9 mouse cellular contexts compared by ENCODE assay signal in genomic region chr4:114947395-114947794, GRCm38 (mm10). TPM values are rescaled to one million over a fixed set of nuclear protein-coding genes. Genes with fewer than 3 reads are reported as not detected.
A peak's percentile ranks its signal among the peaks of the same experiment; 100 is the strongest.
DNase-seq lines count a peak whose midpoint lies in the region; ATAC-seq lines count a peak whose summit lies in the region.
"Had no signal": no experiment of that assay in that cellular context is flagged by ENCODE, and none has a peak within 500 bp of the region (broad histone marks: within the 10 kb centered on the region; RNA-seq: fewer than 3 reads in every experiment).

No protein-coding gene starts in this region.

- DNase-seq in Muller cell, postnatal 12 days (ENCODE audit: inconsistent ontology term), result peak; percentile 75
- peak; percentile 50 for DNase-seq in cerebellum, adult 8-10 months
- peak; percentile 74 for DNase-seq in forelimb bud, embryonic 11.5 days (ENCODE audit: low read depth, low spot score)
- peak; percentile 67 for DNase-seq in left cerebral cortex, adult 11 months (ENCODE audit: low spot score)
- peak; percentile 92 to 93 for DNase-seq in right cerebral cortex, adult 2 months (ENCODE audit: low spot score in 2 of 2)
- DNase-seq in urinary bladder, adult 2 months (ENCODE audit: low spot score), result peak; percentile 55

- H3K4me1 ChIP-seq in hindbrain, embryonic 16.5 days (ENCODE audit: control insufficient read depth, insufficient read depth, low read depth, low read length), result no peaks in the 10 kb centered on the region
- H3K4me1 ChIP-seq in megakaryocyte, embryonic 14.5 days, result peaks cover 18% of the 10 kb centered on the region

- no peak overlapping the region for H3K27ac ChIP-seq in hindbrain, embryonic 16.5 days (ENCODE audit: low read depth, low read length)

- WGBS in hindbrain, embryonic 16.5 days, result 33% methylated on average over 6 of the region's 6 CpGs

- H3K9me3 ChIP-seq in hindbrain, embryonic 16.5 days (ENCODE audit: control insufficient read depth, low read length), result no peaks in the 10 kb centered on the region
- H3K9me3 ChIP-seq in megakaryocyte, embryonic 14.5 days, result no peaks in the 10 kb centered on the region

- H3K36me3 ChIP-seq in hindbrain, embryonic 16.5 days (ENCODE audit: control insufficient read depth, insufficient read depth, low read length), result no peaks in the 10 kb centered on the region
- no peaks in the 10 kb centered on the region for H3K36me3 ChIP-seq in megakaryocyte, embryonic 14.5 days (replicated peaks; ENCODE audit: low read length)

- H3K4me3 ChIP-seq in hindbrain, embryonic 16.5 days (ENCODE audit: low read length), result no peak overlapping the region
- H3K4me3 ChIP-seq in megakaryocyte, embryonic 14.5 days (replicated peaks), result peak overlapping the region; percentile 11

- H3K9ac ChIP-seq in hindbrain, embryonic 16.5 days (ENCODE audit: low read depth, low read length), result no peak overlapping the region

- ATAC-seq in hindbrain, embryonic 16.5 days, result peak; percentile 95

- H3K27me3 ChIP-seq in hindbrain, embryonic 16.5 days (replicated peaks; ENCODE audit: control insufficient read depth, insufficient read depth, low read length), result peaks cover 7% of the 10 kb centered on the region
- peaks cover 52% of the 10 kb centered on the region for H3K27me3 ChIP-seq in megakaryocyte, embryonic 14.5 days (replicated peaks)

- H3K4me2 ChIP-seq in hindbrain, embryonic 16.5 days (ENCODE audit: low read length), result no peak overlapping the region

RNA-seq across cellular contexts. Expression of gene Foxe3, which starts 21.6 kb away (rescaled TPM):
- not detected in 2 replicates for polyA plus RNA-seq in hindbrain, embryonic 16.5 days (2015; fragmentation: Nextera tagmentation; extraction: Ambion mirVana)
- not detected in 2 replicates for polyA plus RNA-seq in megakaryocyte, embryonic 14.5 days (2012; ENCODE audit: insufficient read depth, low replicate concordance)
- polyA plus RNA-seq in urinary bladder, adult 2 months (2012; rRNA removed), result not detected in 2 replicates
- polyA plus RNA-seq: liver, embryonic 16.5 days had no signal

RNA-seq across cellular contexts. Expression of gene Foxd2, which starts 38.7 kb away (rescaled TPM):
- 0.05 and 0.07 TPM in 2 replicates for polyA plus RNA-seq in hindbrain, embryonic 16.5 days (2015; fragmentation: Nextera tagmentation; extraction: Ambion mirVana)
- polyA plus RNA-seq in megakaryocyte, embryonic 14.5 days (2012; ENCODE audit: insufficient read depth, low replicate concordance), result 1.9 and 5.8 TPM in 2 replicates
- 0.66 and 0.97 TPM in 2 replicates for polyA plus RNA-seq in urinary bladder, adult 2 months (2012; rRNA removed)
- polyA plus RNA-seq: liver, embryonic 16.5 days had no signal

RNA-seq across cellular contexts. Expression of gene Cmpk1, which starts 39.6 kb away (rescaled TPM):
- 187 and 190 TPM in 2 replicates for polyA plus RNA-seq in hindbrain, embryonic 16.5 days (2015; fragmentation: Nextera tagmentation; extraction: Ambion mirVana)
- 12.8 and 37.9 TPM in 2 replicates for polyA plus RNA-seq in megakaryocyte, embryonic 14.5 days (2012; ENCODE audit: insufficient read depth, low replicate concordance)
- 38.7 and 44.9 TPM in 2 replicates for polyA plus RNA-seq in urinary bladder, adult 2 months (2012; rRNA removed)

RNA-seq across cellular contexts. Expression of gene Stil, which starts 52.6 kb away (rescaled TPM):
- polyA plus RNA-seq in hindbrain, embryonic 16.5 days (2015; fragmentation: Nextera tagmentation; extraction: Ambion mirVana), result 2.0 and 2.4 TPM in 2 replicates
- polyA plus RNA-seq in megakaryocyte, embryonic 14.5 days (2012; ENCODE audit: insufficient read depth, low replicate concordance), result 0.72 TPM in 1 of 2 replicates, not detected in the other
- polyA plus RNA-seq in urinary bladder, adult 2 months (2012; rRNA removed), result 0.43 and 0.52 TPM in 2 replicates
